Mouse (Mus musculus): ENCODE measurements at regions not wholly inside any gene's neighbourhood (a gene's known extent, or its start where the extent isn't known, plus 50 kb on each side); places are given as distances from the start of the nearest gene placed in this dataset.

DNA sequence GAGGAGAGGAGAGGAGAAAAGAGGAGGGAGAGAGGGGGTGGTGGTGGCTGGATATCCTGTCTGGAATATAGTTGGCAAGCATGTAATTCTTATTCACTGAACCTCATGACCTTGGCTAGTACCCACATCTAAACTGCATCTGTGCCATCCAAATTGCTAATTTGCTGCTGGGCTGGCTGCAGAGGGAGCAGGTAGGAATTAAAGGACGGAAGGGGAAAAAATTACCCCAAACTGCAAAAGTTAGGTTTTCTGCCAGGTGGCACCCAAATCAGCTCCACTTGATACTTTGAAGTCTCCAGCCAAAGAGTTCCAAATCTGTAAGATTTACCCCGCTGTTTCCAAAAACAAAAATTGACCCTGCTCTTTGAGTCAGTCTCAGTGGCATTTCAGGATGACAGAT, 466.2 kb upstream of the Tnp1 start:
- no peak for TF ChIP-seq POLR2A (IDR thresholded peaks at IDR 0.05; ENCODE audit: low read depth, low read length)
- TF ChIP-seq CTCF (conservative IDR thresholded peaks at IDR 0.05; ENCODE audit: insufficient read depth, insufficient read length, low read depth, low read length): no peak
